Mouse (Mus musculus): ENCODE data around the gene Stk11. TPM values are rescaled to one million over a fixed set of nuclear protein-coding genes. Genes with fewer than 3 reads are reported as not detected.

The Stk11 gene
- polyA plus RNA-seq, 1 experiment: 124 TPM

- under 1% methylated on average over 88 of the region's 88 CpGs for WGBS
- Histone ChIP-seq H3K27ac (ENCODE audit: insufficient read depth, low read depth, low read length) (peak overlapping the region; percentile 99), H3K27me3 (ENCODE audit: control insufficient read depth, insufficient read depth, low read length) (no peaks in the 10 kb centered on the region), H3K4me3 (ENCODE audit: low read depth, low read length) (peak overlapping the region; percentile 97), H3K36me3 (ENCODE audit: control insufficient read depth, insufficient read depth, low read length) (peaks cover 62% of the 10 kb centered on the region), H3K4me1 (ENCODE audit: control insufficient read depth, insufficient read depth, insufficient read length, low read length) (peaks cover 53% of the 10 kb centered on the region)
- peak; percentile 66; the same call in 1 of the 2 replicates for TF ChIP-seq POLR2A (IDR thresholded peaks at IDR 0.05; ENCODE audit: low read depth, low read length)
- no peak for TF ChIP-seq CTCF (IDR thresholded peaks at IDR 0.05; ENCODE audit: extremely low read depth, insufficient read length, insufficient replicate concordance, low read depth, low read length)
Observed at GRCm38 (mm10) chr10:80149291-80150225, 34.0 kb downstream of the Stk11 start.

GRCm38 (mm10) chr10:80150226-80151210, 34.9 kb downstream of the Stk11 start:
- H3K4me3 ChIP-seq (ENCODE audit: low read depth, low read length): peak overlapping the region; percentile 97
- H3K27ac ChIP-seq (ENCODE audit: insufficient read depth, low read depth, low read length): peak overlapping the region; percentile 89
- WGBS: 1% methylated on average over 70 of the region's 71 CpGs
- peaks cover 51% of the 10 kb centered on the region for H3K4me1 ChIP-seq (ENCODE audit: control insufficient read depth, insufficient read depth, insufficient read length, low read length)
- no peak for TF ChIP-seq CTCF (IDR thresholded peaks at IDR 0.05; ENCODE audit: extremely low read depth, insufficient read length, insufficient replicate concordance, low read depth, low read length)
- TF ChIP-seq POLR2A (IDR thresholded peaks at IDR 0.05; ENCODE audit: low read depth, low read length): no peak
- H3K27me3 ChIP-seq (ENCODE audit: control insufficient read depth, insufficient read depth, low read length): no peaks in the 10 kb centered on the region
- peaks cover 64% of the 10 kb centered on the region for H3K36me3 ChIP-seq (ENCODE audit: control insufficient read depth, insufficient read depth, low read length)

GRCm38 (mm10) chr10:80151211-80152034, 35.8 kb downstream of the Stk11 start:
- peaks cover 50% of the 10 kb centered on the region for H3K4me1 ChIP-seq (ENCODE audit: control insufficient read depth, insufficient read depth, insufficient read length, low read length)
- no peak for TF ChIP-seq CTCF (IDR thresholded peaks at IDR 0.05; ENCODE audit: extremely low read depth, insufficient read length, insufficient replicate concordance, low read depth, low read length)
- peak; percentile 30; the same call in 1 of the 2 replicates for TF ChIP-seq POLR2A (IDR thresholded peaks at IDR 0.05; ENCODE audit: low read depth, low read length)

GRCm38 (mm10) chr10:80152071-80152872, 36.7 kb downstream of the Stk11 start:
- H3K27ac ChIP-seq (ENCODE audit: insufficient read depth, low read depth, low read length): peak overlapping the region; percentile 87
- peak overlapping the region; percentile 97 for H3K4me3 ChIP-seq (ENCODE audit: low read depth, low read length)
- H3K4me1 ChIP-seq (ENCODE audit: control insufficient read depth, insufficient read depth, insufficient read length, low read length): peaks cover 47% of the 10 kb centered on the region
- WGBS: 28% methylated on average over 15 of the region's 15 CpGs
- TF ChIP-seq CTCF (IDR thresholded peaks at IDR 0.05; ENCODE audit: extremely low read depth, insufficient read length, insufficient replicate concordance, low read depth, low read length): no peak
- peaks cover 78% of the 10 kb centered on the region for H3K36me3 ChIP-seq (ENCODE audit: control insufficient read depth, insufficient read depth, low read length)
- no peaks in the 10 kb centered on the region for H3K27me3 ChIP-seq (ENCODE audit: control insufficient read depth, insufficient read depth, low read length)

More at GRCm38 (mm10) chr10:80151211-80152034, 35.8 kb downstream of the Stk11 start:
- H3K4me3 ChIP-seq (ENCODE audit: low read depth, low read length): peak overlapping the region; percentile 97
- 3% methylated on average over 26 of the region's 26 CpGs for WGBS
- no peaks in the 10 kb centered on the region for H3K27me3 ChIP-seq (ENCODE audit: control insufficient read depth, insufficient read depth, low read length)
- H3K27ac ChIP-seq (ENCODE audit: insufficient read depth, low read depth, low read length): peak overlapping the region; percentile 87
- H3K36me3 ChIP-seq (ENCODE audit: control insufficient read depth, insufficient read depth, low read length): peaks cover 70% of the 10 kb centered on the region

GRCm38 (mm10) chr10:80152873-80153260, 37.3 kb downstream of the Stk11 start:
- Histone ChIP-seq H3K27ac (ENCODE audit: insufficient read depth, low read depth, low read length) (peak overlapping the region; percentile 87; the same call in 1 of the 2 replicates), H3K4me3 (ENCODE audit: low read depth, low read length) (peak overlapping the region; percentile 97; the same call in 1 of the 2 replicates), H3K36me3 (ENCODE audit: control insufficient read depth, insufficient read depth, low read length) (peaks cover 82% of the 10 kb centered on the region), H3K27me3 (ENCODE audit: control insufficient read depth, insufficient read depth, low read length) (no peaks in the 10 kb centered on the region), H3K4me1 (ENCODE audit: control insufficient read depth, insufficient read depth, insufficient read length, low read length) (peaks cover 44% of the 10 kb centered on the region)
- TF ChIP-seq POLR2A (IDR thresholded peaks at IDR 0.05; ENCODE audit: low read depth, low read length) (no peak), CTCF (IDR thresholded peaks at IDR 0.05; ENCODE audit: extremely low read depth, insufficient read length, insufficient replicate concordance, low read depth, low read length) (no peak)
- WGBS: 59% methylated on average over 3 of the region's 3 CpGs
